Mouse (Mus musculus): ENCODE data around the gene Chaf1b.

The Chaf1b gene

DNA sequence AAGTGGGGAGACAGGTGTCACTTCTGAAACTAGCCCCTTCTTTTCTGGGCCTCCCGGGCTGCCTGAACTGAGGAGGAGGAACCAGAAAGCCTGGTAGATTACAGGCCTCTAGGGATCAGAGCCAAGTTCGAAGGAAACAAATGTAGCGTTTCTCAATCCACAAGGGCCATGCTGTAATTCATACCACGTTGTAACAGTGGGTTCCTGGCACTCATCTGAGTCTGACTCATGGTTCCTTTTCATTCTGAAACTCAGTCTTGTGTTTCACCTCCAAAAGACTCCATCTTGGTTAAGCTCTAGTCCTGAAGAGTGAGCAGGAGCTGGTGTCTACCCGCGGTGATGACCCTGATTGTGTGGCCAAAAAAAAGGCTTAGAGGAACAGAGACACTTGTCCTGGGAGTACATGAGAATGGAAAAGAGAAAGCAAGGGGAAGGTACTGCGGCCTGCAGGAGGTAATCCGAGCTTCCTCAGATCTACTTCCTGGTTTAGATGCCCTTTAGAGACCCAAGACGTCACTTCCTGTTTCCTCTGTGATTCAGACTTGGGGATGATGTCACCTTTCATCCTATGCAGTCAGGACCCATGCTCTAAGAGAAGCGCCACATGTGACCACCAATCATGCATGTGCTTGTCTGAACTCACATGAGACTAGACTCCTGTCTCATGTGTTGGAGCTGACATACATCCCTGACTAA is 30.3 kb downstream of the Chaf1b start:
- DNase-seq (ENCODE audit: low spot score in 2 of 2): peak; percentile 22 to 56

DNA sequence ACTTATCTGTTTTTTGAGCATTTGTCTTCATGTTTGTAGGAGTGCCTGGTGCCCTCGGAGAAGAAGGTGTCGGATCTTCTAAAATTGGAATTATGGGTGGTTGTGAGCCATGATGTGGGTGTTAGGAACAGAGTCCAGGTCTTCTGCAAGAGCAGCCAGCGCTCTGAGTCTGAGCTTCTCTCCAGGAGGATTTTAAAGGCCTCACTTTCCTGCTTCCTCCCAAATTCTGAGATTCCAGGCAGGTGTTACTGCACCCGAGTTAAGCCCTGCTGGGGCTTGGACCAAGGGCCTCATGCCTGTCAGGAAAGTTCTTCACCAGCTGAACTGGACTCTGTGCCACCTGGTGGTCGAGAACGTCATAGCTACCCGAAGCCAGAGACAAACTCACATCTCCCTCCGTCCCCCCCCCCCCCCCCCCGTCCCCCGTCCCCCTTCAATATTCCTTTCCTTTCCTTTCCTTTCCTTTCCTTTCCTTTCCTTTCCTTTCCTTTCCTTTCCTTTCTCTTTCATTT is 31.7 kb downstream of the Chaf1b start:
- DNase-seq (ENCODE audit: low spot score in 2 of 2): peak; percentile 34 to 57

DNA sequence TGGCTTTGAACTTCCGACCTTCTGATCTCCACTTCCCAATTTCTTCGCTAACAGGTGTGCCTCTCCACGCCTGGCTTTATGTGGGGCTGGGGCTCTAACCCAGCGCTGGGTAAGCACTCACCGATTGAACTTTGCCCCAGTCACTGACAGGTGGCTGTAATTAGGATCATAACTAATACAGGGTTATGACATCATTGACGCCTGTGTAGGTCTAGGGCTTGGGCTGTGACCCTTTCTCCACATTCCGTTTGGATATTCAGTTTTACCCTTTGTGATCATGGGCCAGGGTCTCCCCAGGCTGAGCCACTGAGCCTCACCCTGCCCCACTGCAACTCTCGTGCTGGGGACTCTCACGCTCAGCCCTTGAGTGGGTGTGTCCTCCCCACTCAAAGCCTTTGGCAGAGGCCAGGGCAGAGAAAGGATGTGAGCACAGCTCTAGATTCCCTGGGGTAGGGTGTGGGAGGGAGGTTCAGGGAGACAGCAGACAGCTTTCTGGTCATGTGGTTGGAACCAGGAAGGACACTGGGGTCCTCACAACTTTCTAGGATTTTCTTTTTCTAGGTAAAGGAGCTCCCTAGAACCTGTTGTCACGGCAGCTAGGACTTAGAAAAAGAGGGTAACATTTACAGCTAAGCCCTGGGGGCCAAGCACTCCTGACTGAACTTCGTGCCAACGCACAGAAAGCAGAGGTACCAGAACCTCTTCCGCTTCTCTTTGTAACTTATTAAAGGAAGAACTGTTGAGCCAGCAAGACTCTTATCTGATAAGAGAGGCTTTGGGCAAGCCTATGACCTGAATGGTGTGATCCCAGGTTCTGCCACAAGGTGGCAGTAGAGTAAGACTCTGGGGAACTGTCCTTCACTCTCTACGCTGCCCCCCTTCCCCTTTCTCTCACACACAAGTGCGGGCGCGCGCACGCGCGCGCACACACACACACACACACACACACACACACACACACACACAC is 34.3 kb downstream of the Chaf1b start:
- peak; percentile 66 to 83 for DNase-seq (ENCODE audit: low spot score in 2 of 2)

DNA sequence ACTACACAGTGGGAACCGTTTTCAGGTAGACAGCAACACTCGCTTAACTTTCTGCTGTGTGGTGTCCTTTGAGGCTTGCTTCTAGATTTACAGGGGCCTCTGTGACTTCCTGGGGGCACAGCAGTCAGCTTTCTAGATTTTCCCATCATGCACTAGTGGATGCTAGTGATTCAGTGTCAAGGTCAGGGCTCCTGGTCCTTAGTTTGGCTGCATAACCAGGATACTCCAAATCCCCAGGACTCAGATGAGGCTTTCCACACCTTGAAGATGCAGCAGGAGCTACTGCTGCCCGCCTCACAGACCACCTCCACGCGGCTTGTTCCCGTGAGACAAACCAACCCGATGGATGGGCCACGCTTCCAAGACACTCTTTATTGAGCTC is 35.0 kb downstream of the Chaf1b start:
- DNase-seq (ENCODE audit: low spot score in 2 of 2): no peak

DNA sequence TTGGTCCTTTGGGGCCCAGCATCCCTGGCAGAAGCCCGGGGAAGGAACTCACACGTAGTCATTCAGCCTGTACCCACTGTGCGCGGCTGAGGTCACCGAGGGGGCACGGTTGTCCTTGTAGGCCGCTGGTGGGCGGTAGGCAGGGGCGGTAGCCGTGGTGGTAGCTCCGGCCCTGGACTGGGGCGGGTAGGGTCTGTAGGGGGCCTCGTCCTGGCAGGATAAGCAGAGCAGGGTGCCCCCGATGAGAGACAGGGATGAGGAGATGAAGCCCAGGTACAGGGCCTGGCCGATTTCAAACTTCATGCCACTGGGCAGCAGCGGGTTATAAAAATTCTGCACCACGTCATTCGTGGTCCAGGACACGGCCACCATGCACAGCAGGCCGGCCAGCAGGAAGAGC is 35.5 kb downstream of the Chaf1b start:
- no peak for DNase-seq (ENCODE audit: low spot score in 2 of 2)

DNA sequence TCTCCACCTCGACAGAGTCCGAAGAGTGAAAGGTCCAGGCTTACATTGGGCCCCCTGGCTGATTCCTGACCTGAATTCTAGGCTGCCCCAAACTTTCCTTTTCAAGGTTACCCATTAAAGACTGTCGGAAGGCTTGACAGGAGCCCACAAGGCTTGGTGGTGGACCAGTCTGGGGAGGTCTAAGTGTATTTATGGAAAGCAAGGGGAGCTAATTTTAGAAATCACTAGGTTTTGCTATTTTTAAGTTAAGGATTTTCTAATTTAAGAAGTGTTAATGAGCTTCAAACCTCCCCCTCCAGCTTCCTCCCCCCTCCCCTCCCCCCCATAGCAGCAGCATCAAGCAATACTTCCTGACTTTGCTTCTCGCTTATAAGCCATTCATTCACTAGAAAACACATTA is 37.0 kb downstream of the Chaf1b start:
- no peak for DNase-seq (ENCODE audit: low spot score in 2 of 2)

DNA sequence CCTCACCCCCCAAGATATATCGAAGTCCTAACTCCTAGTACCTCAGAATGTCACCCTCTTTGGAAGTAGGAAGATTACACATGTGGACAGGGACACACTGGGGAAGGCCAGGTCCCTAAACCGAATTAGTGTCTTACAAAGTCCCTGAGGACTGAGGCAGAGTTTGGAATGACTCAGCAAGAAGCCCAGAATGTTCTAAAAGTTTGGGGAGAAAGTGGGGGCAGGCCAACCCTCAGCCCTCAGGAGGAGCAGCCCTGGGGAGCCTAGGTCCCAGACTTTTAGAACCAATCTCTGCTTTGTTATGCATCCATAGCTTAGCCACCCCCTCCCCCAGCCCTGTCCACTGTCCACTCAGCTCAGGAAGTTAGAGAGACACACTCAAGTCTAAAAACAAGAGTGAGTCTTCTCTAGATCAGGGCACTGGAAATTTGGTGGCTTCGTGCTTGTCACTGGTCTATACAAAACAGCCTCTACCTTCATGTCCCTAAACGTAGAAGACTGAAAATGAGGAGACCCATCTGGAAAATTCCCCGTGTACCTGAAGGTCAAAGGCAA is 39.2 kb downstream of the Chaf1b start:
- no peak for DNase-seq (ENCODE audit: low spot score in 2 of 2)

DNA sequence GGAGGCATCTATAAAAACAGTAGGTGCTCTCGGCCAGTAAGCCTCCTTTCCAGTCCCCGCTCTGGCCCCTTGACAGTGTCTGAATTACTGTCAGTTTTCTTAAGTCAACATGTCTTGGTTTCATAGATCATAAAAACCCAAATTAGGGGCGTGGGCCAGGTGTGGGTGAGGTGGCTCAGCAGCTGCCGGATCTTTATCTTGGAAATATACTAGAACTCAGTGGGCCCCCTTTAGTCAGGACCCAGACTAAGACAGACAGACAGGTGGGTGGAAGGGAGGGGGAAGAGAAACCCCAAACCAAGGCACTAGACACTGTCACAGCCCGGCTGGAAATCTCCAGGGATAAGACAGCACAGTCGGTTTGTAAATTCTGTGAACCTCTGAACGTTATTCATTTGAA is 40.1 kb downstream of the Chaf1b start:
- no peak for DNase-seq (ENCODE audit: low spot score in 2 of 2)

DNA sequence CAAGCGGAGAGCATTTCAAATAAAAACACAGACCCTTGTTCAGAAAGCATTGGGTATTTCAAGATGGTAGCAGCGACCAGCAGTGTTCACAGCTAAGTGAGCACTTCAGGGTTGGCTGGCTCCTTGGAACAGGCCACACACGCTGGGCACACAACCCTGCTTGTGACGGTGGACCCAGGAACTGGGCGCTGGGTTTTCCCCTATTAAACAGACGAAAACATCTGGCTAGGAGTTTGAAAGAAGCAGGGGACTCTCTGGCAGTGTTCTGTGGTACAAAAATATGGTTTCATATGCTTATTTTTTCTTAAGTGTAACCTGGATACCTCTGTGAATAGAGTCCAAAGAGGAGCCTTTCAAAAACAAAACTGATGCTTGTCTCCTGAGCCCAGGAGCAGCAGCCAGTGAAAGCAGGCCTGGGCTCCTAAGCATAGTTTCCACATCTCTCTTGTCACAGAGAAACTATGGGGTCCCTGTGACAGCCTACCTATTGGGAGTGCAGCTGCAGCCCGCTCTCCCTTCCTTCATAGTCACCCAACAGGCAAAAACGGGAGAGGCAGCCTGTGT is 42.1 kb downstream of the Chaf1b start:
- no peak for DNase-seq (ENCODE audit: low spot score in 2 of 2)

DNA sequence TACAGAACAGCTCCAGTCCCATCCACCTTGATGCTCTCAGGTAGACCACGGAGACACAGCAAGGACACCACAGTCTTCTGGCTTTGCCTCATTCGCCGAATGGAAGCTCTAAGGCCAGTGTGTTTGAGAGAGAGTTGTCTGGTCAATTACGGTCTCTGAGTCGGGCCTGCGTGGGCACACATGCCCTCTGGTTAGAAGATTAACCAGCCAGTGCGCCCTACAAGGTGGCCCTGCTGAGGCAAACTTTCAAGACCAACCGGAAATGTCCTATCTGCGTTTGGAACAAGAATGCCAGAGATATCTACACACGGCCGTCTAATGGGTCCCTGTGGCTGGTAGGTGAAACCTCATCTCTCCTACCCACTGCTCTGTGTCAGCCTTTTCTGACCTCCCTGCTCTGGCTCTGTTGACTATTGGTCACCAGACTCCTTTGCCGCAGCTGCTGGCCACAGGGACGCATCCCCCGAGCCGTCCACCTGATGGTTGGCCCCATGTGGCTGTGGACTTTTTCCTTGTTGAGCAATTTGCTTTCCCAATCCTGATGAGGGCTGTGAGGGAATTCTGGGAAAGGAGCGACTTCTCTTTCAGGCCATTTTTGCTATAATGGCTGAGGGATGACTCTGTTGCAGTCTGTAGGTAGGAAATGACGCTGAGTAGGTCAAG is 45.8 kb downstream of the Chaf1b start:
- DNase-seq (ENCODE audit: low spot score in 2 of 2): no peak

DNA sequence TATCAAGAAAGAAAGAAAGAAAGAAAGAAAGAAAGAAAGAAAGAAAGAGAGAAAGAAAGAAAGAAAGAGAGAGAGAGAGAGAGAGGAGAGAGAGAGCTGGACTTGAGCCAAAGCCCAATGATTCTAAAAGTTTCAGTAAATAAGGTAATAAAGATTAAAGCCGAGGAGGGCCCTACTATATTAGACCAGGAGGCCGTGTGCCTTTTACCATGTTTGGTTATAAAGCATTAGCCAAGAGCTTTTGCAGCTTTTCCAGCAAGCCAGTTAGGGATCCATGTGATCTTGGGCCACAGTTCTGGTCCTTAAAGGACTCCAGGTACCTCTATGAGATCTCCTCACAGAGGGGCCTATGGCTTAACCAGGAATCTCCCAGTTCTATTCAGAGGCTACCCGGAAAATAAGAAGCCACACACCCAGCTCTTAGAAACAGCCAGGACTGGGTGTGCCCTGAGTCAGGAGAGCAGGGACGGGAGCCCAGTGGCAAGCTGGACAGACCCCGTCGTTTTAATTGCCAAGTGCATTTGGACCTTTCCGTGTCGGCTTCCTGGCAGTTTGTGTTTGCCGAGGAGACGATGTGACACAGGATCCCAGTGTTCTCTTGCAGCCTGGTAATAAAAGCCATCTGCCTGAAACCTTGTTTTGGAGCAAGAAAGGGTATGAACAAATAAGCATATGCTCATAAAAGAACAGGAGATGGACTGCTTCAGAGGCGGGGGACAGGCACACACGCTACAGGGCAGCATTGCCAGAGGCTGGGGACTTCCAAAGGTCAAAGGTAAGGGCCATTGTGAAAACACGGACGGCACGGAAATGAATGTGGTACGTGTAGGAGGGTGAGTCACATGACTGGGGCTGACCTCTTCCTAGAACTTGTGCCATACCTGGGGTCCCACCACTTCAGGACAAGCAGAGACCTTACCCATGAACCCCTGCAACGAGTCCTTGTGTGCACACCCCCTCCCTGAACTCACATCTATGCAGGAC is 48.8 kb downstream of the Chaf1b start:
- no peak for DNase-seq (ENCODE audit: low spot score in 2 of 2)

DNA sequence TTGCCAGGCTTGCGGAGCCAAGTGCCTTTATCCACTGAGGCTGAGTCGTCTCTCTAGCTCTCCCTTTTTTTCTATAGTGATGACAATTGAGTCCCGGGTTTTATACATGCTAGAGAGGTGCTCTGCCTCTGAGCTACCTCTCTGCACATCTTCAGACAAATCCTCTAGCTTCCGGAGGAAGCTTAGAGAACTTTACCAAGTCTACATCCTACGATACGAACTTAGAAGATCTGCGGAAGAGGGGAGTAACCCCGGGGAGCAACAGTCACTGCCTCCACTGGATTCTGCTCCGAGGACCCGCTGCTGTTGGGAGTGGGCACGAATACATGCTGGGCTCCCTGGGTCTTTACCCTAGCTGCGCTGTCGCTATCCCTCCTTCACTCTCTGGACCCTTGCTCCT is 50.9 kb downstream of the Chaf1b start:
- no peak for DNase-seq (ENCODE audit: low spot score in 2 of 2)

DNA sequence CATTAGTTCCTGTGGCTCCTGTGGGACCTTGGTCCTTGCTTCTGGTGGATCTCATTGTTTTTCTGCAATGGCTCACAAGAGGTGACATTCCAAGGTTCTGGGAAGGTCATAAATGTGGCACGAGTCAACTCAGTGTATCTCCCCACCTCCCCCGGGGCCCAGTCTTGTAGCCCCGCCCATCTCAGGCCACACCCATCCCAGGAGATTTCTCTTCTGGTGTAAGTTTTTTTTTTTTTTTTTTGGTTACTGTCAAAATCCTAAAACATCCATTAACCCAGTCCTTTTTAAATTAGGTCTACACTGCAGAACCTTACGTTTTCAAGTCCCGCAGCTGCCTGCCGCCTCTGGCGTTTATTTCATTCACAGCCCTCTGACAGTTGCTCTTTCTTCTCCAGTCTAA is 51.3 kb downstream of the Chaf1b start:
- peak in 1 of 2 experiments; percentile 16 for DNase-seq (ENCODE audit: low spot score in 2 of 2)

DNA sequence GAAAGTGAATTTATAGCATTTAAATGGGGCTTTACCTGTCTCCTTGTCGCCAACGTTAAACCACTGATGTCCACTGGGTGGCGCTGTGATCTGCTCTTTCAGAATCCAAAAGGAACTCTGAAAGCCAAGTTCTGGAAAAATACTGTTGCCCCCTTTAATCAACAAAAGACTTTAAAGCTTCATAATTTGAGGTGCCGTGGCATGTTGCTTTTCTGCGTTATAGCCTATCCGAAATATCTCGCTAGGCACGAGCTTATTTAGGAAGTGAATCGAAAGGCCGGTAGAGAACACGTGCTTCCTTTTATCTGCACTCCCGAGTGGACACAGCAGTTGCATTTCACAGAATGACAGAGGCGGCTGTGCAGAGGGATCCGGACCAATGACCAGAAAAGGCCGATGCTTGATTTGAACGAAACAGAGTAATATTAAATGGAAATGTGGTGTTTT is 54.7 kb downstream of the Chaf1b start:
- DNase-seq (ENCODE audit: low spot score in 2 of 2): peak; percentile 37 to 54

DNA sequence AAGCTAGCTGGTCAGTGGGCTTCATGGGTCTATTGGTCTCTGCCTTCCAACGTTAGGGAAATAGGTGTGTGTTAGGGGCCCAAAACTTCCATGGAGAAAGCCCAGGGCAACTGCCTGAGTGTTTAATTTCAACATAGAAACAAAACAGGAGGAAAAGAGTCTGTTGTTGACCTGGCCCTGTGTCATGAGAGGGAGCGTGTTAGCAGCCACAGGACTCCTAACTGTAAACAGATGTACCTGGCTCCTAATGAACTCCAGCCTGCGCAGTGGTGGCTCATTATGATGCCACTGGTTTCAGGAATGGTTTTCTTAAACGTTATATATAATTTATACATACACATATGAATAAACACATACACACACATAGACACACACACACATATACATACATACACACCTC is 56.3 kb downstream of the Chaf1b start:
- DNase-seq (ENCODE audit: low spot score in 2 of 2): no peak

DNA sequence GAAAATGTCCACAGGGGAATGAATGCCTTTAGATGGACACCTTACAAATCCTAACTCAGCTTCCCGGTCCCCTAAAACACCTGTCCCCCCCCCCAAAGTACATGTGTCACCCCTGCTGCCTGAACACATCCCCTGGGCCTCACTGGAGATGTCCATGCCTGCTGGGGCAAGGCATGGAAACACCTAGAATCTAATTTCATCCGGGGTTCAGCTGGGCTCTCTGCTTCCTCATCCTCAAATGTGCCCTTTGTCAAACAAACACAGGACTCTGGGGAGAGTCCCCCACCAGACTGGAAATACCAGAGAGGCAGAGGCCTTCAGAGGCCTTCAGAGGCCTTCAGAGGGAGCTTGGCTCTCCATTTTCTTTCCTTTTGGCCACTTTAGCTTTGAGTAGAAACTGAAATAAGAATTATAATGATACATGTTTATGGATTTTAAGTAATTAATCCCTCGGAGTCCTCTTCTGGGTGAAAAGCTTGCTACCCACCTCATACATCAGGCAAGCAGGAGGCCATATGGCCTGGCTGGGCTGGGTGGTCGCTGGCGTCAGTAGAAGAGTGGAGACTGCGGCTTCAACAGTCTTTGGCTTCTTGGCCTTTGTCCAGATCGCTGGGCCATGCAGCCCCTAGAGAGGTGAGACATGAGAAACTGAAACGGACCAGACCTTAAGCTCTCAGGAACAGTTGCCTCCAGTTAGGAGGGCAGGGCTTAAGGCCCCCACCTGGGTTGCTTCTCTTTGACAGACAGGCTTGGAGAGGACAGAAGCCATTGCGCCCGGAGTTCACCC is 58.3 kb downstream of the Chaf1b start:
- peak in 1 of 2 experiments; percentile 8 for DNase-seq (ENCODE audit: low spot score in 2 of 2)

DNA sequence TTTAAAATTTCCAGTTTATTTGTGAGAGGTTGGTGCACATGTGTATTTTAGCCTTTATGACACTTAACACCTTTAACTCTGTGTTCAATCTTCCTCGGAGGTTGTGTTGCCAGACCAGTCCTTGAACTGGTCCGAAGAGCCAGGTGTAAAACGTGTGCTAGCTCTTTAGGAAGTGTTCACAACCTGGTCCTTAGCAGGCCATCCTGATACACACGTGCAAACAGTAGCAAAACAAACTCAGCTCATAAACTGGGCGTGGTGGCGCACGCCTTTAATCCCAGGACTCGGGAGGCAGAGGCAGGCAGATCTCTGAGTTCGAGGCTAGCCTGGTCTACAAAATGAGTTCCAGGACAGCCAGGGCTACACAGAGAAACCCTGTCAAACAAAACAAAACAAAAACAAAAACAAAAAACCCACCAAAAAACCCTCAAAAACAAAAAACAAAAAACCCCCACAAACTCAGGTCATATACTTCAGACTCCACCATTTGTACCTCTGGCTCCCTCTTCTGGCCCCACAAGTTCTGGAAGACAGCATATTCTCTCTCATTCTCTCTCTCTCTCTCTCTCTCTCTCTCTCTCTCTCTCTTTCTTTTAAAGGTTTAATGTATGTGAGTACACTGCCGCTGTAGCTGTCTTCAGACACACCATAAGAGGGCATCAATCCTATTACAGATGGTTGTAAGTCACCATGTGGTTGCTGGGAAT is 59.2 kb downstream of the Chaf1b start:
- no peak for DNase-seq (ENCODE audit: low spot score in 2 of 2)

DNA sequence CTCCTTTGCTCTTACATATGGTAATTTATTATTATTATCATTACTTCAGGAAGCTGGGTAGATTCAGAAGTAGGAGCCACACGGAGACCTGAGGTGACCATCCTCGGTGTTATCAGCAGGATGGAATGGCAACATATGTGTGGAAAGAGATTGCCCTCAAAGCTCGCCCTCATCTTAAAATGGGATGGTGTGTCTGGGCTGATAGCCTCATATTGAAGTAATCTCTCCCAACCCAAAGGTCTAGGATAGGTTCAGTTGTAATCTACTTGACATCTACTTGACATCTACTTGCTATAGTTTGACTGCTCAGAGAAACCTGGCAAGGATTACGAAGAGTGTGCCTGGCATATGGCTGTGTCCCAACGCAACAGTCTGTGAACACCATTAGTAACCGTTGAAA is 60.6 kb downstream of the Chaf1b start:
- no peak for DNase-seq (ENCODE audit: low spot score in 2 of 2)

DNA sequence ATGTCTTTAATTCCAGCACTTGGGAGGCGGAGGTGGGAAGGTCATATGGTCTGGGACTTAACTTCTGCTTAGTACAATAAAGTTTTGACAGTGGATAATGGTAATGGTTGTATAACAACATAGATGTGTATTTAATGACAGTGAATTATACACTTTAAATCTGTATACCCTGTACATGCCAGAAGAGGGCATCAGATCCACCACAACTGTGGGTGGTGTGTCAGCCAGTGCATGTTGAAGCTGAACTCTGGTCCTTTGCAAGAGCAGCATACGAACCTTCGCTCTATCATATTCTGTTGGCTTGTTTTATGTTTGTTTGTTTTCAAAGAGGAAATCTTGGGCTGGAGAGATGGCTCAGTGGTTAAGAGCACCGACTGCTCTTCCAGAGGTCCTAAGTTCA is 63.7 kb downstream of the Chaf1b start:
- no peak for DNase-seq (ENCODE audit: low spot score in 2 of 2)

All from natural killer cell, adult 2 months (primary cell).